Mouse (Mus musculus) MEL (cell line): ENCODE measurements around the gene Mdk. TPM values are rescaled to one million over a fixed set of nuclear protein-coding genes. Genes with fewer than 3 reads are reported as not detected.

ENCODE experiments used
- DNase-seq: peaks from one replicate; pipeline ENCODE4 v3.0.0; 2011; ENCODE audit warnings: low read depth, low spot score
- H3K27ac ChIP-seq: 2 replicates; pipeline ENCODE4 v1.5.1; 2012; ENCODE audit warnings: low read depth, mild to moderate bottlenecking, control low read depth, low read length, moderate library complexity; ENCODE audit not compliant: control insufficient read depth
- H3K27me3 ChIP-seq, 2 experiments: fragments of 150-350 bp in 1 of 2; sonication (generic) in 1 of 2; 2 replicates each; pipeline ENCODE4 v1.6.1; 2012; ENCODE audit warnings: low read length in 2 of 2, mild to moderate bottlenecking in 2 of 2, improper control_type of control experiment in 1 of 2, moderate library complexity in 1 of 2; ENCODE audit not compliant: insufficient read depth in 2 of 2, control insufficient read depth in 1 of 2
- H3K36me3 ChIP-seq, 2 experiments: 2 replicates each; pipeline ENCODE4 v1.6.1; 2012 to 2014; ENCODE audit warnings: low read length in 2 of 2, improper control_type of control experiment in 1 of 2, inconsistent platforms in 1 of 2, mild to moderate bottlenecking in 1 of 2; ENCODE audit not compliant: insufficient read depth in 2 of 2, control insufficient read depth in 1 of 2
- H3K4me1 ChIP-seq, 2 experiments: fragments of 150-350 bp in 1 of 2; sonication (generic) in 1 of 2; 2 replicates each; pipeline ENCODE4 v1.6.1; 2012; ENCODE audit warnings: low read length in 2 of 2, improper control_type of control experiment in 1 of 2, mild to moderate bottlenecking in 1 of 2; ENCODE audit not compliant: insufficient read depth in 2 of 2, control insufficient read depth in 1 of 2
- H3K4me3 ChIP-seq, 2 experiments: fragments of 150-350 bp in 1 of 2; sonication (generic) in 1 of 2; 2 replicates each; pipeline ENCODE4 v1.5.1; 2012; ENCODE audit warnings: low read depth in 2 of 2, low read length in 2 of 2, mild to moderate bottlenecking in 2 of 2, moderate library complexity in 2 of 2, control low read depth in 1 of 2, improper control_type of control experiment in 1 of 2; ENCODE audit not compliant: control insufficient read depth in 1 of 2, insufficient read depth in 1 of 2
- H3K79me2 ChIP-seq: 2 replicates; pipeline ENCODE4 v1.6.1; 2012; ENCODE audit warnings: mild to moderate bottlenecking, low read length, moderate library complexity; ENCODE audit not compliant: control insufficient read depth, poor library complexity, insufficient read depth
- H3K9ac ChIP-seq: 2 replicates; pipeline ENCODE4 v1.6.1; 2012; ENCODE audit warnings: low read depth, mild to moderate bottlenecking, control low read depth, low read length, moderate library complexity; ENCODE audit not compliant: control insufficient read depth, poor library complexity, severe bottlenecking
- H3K9me3 ChIP-seq: fragments of 150-350 bp; sonication (generic); replicated peaks from 2 replicates; pipeline ENCODE4 v1.6.1; 2012; ENCODE audit warnings: mild to moderate bottlenecking, low read length, improper control_type of control experiment, moderate library complexity; ENCODE audit not compliant: insufficient read depth
- CTCF ChIP-seq, 3 experiments: IDR thresholded peaks in 2 of 3; conservative IDR thresholded peaks in 1 of 3; 2 replicates each; pipeline ENCODE4 v1.5.1; 2011 to 2012; ENCODE audit warnings: low read length in 3 of 3, low read depth in 2 of 3, mild to moderate bottlenecking in 2 of 3, improper control_type of control experiment in 1 of 3, inconsistent platforms in 1 of 3, mixed read lengths in 1 of 3, moderate library complexity in 1 of 3; ENCODE audit not compliant: control insufficient read depth in 1 of 3, insufficient read depth in 1 of 3, poor library complexity in 1 of 3, severe bottlenecking in 1 of 3
- E2F4 ChIP-seq: IDR thresholded peaks from 2 replicates; pipeline ENCODE4 v1.6.1; 2011; ENCODE audit warnings: low read depth, low read length, improper control_type of control experiment, borderline replicate concordance
- ELF1 ChIP-seq: IDR thresholded peaks from 2 replicates; pipeline ENCODE4 v1.6.1; 2014; ENCODE audit warnings: low read depth, mild to moderate bottlenecking, inconsistent platforms, low read length, improper control_type of control experiment, moderate library complexity
- HCFC1 ChIP-seq: IDR thresholded peaks from 2 replicates; pipeline ENCODE4 v1.6.1; 2012; ENCODE audit warnings: low read depth, mild to moderate bottlenecking, inconsistent platforms, low read length, improper control_type of control experiment, moderate library complexity
- KAT2A ChIP-seq: conservative IDR thresholded peaks from 2 replicates; pipeline ENCODE4 v1.6.1; 2012; ENCODE audit warnings: low read depth, low read length, improper control_type of control experiment, inconsistent platforms
- MAFK ChIP-seq: IDR thresholded peaks from 2 replicates; pipeline ENCODE4 v1.6.1; 2011; ENCODE audit warnings: low read depth, mild to moderate bottlenecking, low read length, improper control_type of control experiment, borderline replicate concordance
- MEF2A ChIP-seq: IDR thresholded peaks from 2 replicates; pipeline ENCODE4 v1.6.1; 2014; ENCODE audit warnings: low read depth, mild to moderate bottlenecking, inconsistent platforms, low read length, improper control_type of control experiment; ENCODE audit not compliant: poor library complexity, insufficient replicate concordance, severe bottlenecking; ENCODE audit errors: extremely low read depth
- MYC ChIP-seq: IDR thresholded peaks from 2 replicates; pipeline ENCODE4 v1.6.1; 2011; ENCODE audit warnings: low read depth, mild to moderate bottlenecking, low read length, improper control_type of control experiment, moderate library complexity
- NELFE ChIP-seq: IDR thresholded peaks from 2 replicates; pipeline ENCODE4 v1.6.1; 2011; ENCODE audit warnings: low read depth, low read length, improper control_type of control experiment
- POLR2A ChIP-seq, 2 experiments: IDR thresholded peaks; 2 replicates each; pipeline ENCODE4 v1.6.1; 2011 to 2012; ENCODE audit warnings: low read length in 2 of 2, mild to moderate bottlenecking in 2 of 2, control low read depth in 1 of 2, improper control_type of control experiment in 1 of 2, low read depth in 1 of 2, moderate library complexity in 1 of 2; ENCODE audit not compliant: control insufficient read depth in 1 of 2, insufficient read depth in 1 of 2, poor library complexity in 1 of 2
- POLR2AphosphoS2 ChIP-seq: IDR thresholded peaks from 2 replicates; pipeline ENCODE4 v1.6.1; 2011; ENCODE audit warnings: low read length, improper control_type of control experiment
- RAD21 ChIP-seq: IDR thresholded peaks from 2 replicates; pipeline ENCODE4 v1.6.1; 2011; ENCODE audit warnings: mild to moderate bottlenecking, low read depth, low read length, improper control_type of control experiment
- SIN3A ChIP-seq: IDR thresholded peaks from 2 replicates; pipeline ENCODE4 v1.6.1; 2012; ENCODE audit warnings: low read length, improper control_type of control experiment, inconsistent platforms
- TAL1 ChIP-seq: IDR thresholded peaks from 2 replicates; pipeline ENCODE4 v1.6.1; 2012; ENCODE audit warnings: mild to moderate bottlenecking, inconsistent platforms, low read length, moderate library complexity, mixed read lengths
- TBP ChIP-seq: IDR thresholded peaks from 2 replicates; pipeline ENCODE4 v1.8.0; 2011; ENCODE audit warnings: low read depth, low read length, improper control_type of control experiment
- UBTF ChIP-seq: IDR thresholded peaks from 2 replicates; pipeline ENCODE4 v1.6.1; 2012; ENCODE audit warnings: low read depth, mild to moderate bottlenecking, inconsistent platforms, low read length, improper control_type of control experiment, moderate library complexity, borderline replicate concordance; ENCODE audit not compliant: insufficient read depth
- USF2 ChIP-seq, 2 experiments: IDR thresholded peaks; 2 replicates each; pipeline ENCODE4 v1.6.1; 2011 to 2012; ENCODE audit warnings: improper control_type of control experiment in 2 of 2, low read length in 2 of 2, borderline replicate concordance in 1 of 2, inconsistent platforms in 1 of 2, low read depth in 1 of 2, mild to moderate bottlenecking in 1 of 2; ENCODE audit not compliant: insufficient read depth in 1 of 2
- ZMIZ1 ChIP-seq: IDR thresholded peaks from 2 replicates; pipeline ENCODE4 v1.6.1; 2012; ENCODE audit warnings: low read depth, mild to moderate bottlenecking, inconsistent platforms, low read length, improper control_type of control experiment, moderate library complexity
- ZNF384 ChIP-seq: IDR thresholded peaks from 2 replicates; pipeline ENCODE4 v1.6.1; 2012; ENCODE audit warnings: low read depth, mild to moderate bottlenecking, inconsistent platforms, low read length, improper control_type of control experiment
- polyA plus RNA-seq, 2 experiments: library from polyadenylated mRNA; stranded (reverse) in 1 of 2; unstranded in 1 of 2; fragments of >175 nt in 1 of 2; fragments of >200 nt in 1 of 2; gene quantifications; 2 replicates each; pipeline versions ENCODE4 v1.2.1 to v1.2.4; 2012; ENCODE audit warnings: low replicate concordance in 2 of 2, low read depth in 1 of 2; ENCODE audit not compliant: insufficient read length in 2 of 2, insufficient read depth in 1 of 2, missing spikeins in 1 of 2
- total RNA-seq: library from RNA; depleted of rRNA; stranded (reverse); fragments of 300-350 nt; gene quantifications from 2 replicates; pipeline ENCODE4 v1.2.3, GENCODE M21; 2012

The Mdk gene
- total and polyA plus RNA-seq, 3 experiments, result 0.19 to 3.4 TPM; not detected in 1

DNA sequence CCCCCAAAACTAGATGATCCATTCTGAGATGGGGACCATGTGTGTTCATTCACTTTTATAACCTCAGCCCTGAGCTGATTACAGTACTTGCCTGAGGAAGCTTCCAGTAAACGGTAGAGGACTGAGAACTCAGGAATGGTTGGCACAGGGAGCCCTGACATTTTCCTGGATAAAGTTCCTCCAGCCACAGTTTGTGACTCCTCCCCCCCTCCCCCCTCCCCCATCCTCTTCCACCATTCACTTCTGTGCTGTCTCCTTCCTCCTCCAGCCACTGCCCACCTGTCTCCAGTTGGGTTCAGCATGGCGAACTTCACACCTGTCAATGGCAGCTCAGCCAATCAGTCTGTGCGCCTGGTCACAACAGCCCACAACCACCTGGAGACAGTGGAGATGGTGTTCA, 5.1 kb downstream of the Mdk start, which contains the start of gene Chrm4:
TSS of gene Chrm4 (plus strand) at position 301 of the 400 bp plus-strand sequence.
- H3K9me3 ChIP-seq, result no peaks in the 10 kb centered on the region
- no peaks in the 10 kb centered on the region for H3K27me3 ChIP-seq
- H3K36me3 ChIP-seq, result peaks cover 0 to 5% of the 10 kb centered on the region in 2 experiments; a peak in 2 of 4 replicates
- H3K27ac ChIP-seq, result no peak within 1 kb of the TSS
- TF ChIP-seq SIN3A (no peak), E2F4 (no peak), USF2 (IDR thresholded peaks at IDR 0.05; ENCODE audit: borderline replicate concordance in 1 of 2, insufficient read depth in 1 of 2, low read depth in 1 of 2, low read length in 2 of 2) (no peak), ELF1 (no peak), POLR2A (IDR thresholded peaks at IDR 0.05; ENCODE audit: control insufficient read depth in 1 of 2, insufficient read depth in 1 of 2, low read depth in 1 of 2, low read length in 2 of 2, poor library complexity in 1 of 2) (no peak), ZNF384 (no peak), MEF2A (no peak), ZMIZ1 (no peak), TAL1 (no peak), TBP (no peak), KAT2A (no peak), HCFC1 (no peak), MYC (no peak), MAFK (no peak), UBTF (no peak), RAD21 (no peak), NELFE (no peak), CTCF (IDR thresholded peaks at IDR 0.05 in 2 of 3, conservative IDR thresholded peaks at IDR 0.05 in 1 of 3; ENCODE audit: control insufficient read depth in 1 of 3, insufficient read depth in 1 of 3, low read depth in 2 of 3, low read length in 3 of 3, poor library complexity in 1 of 3, severe bottlenecking in 1 of 3) (no peak), POLR2AphosphoS2 (no peak)
- peaks cover 3 to 16% of the 10 kb centered on the region in 2 experiments for H3K4me1 ChIP-seq
- peaks cover 34% of the 10 kb centered on the region for H3K79me2 ChIP-seq
- H3K9ac ChIP-seq, result no peak within 1 kb of the TSS
- no peak within 1 kb of the TSS for H3K4me3 ChIP-seq
- DNase-seq, result no peak

DNA sequence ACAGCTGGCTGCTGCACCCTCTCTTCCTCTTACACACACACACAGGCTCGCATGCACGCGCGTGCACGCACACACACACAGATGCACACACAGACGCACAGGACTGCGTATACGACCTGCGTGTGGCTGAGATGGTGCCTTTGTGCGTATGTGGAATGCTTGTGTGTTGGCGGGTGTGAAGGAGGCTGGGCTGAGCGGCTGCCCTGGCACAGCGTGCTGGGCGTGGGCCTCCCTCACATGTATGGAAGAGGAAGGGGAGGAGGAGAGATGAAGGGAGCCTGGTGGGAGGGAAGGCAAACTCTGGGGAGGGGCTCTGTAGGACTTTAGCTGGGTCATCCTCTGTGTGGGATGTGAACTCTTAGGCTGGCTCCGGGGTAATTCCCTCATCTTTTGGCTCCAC, 6.7 kb downstream of the Mdk start:
- no peak overlapping the region for H3K27ac ChIP-seq
- no peak for DNase-seq
- no peaks in the 10 kb centered on the region for H3K27me3 ChIP-seq
- peaks cover 3 to 21% of the 10 kb centered on the region in 2 experiments for H3K4me1 ChIP-seq
- peaks cover 0 to 5% of the 10 kb centered on the region in 2 experiments; a peak in 2 of 4 replicates for H3K36me3 ChIP-seq
- no peak for TF ChIP-seq ELF1
- no peak for TF ChIP-seq MEF2A
- no peak overlapping the region for H3K9ac ChIP-seq
- no peaks in the 10 kb centered on the region for H3K9me3 ChIP-seq
- no peak overlapping the region for H3K4me3 ChIP-seq
- H3K79me2 ChIP-seq, result peaks cover 34% of the 10 kb centered on the region
